1 mouse cellular context compared by ENCODE assay signal in the genomic region with DNA sequence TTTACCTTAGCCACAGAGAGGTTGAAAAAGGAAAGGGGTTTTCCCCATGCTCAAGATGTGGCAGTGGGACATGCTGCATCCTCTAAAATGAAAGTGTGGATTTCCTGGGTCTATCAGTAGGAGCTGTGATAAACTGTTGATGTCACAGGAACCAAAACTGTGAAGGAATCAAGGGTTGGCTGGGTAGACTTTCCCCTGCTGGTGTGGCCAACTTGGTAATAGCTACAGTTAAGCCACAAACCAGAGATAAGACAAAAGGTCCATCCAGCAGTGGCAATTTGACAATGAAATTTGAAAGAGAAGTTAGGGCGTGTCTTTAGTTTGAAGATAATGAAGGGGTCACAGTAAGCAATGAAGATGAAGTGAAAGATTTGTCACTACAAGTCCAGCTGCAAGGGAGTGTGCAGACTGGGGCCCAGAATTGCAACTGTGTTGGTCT.
TF ChIP-seq lines count a peak whose summit lies in the region.

No protein-coding gene starts in this region.

TF ChIP-seq in MEL, 35 proteins besides CTCF, POLR2A, EP300 and RAD21 (continued from another document):
- TF ChIP-seq NRF1 (IDR thresholded peaks at IDR 0.05; ENCODE audit: insufficient read depth, low read depth, low read length, poor library complexity, severe bottlenecking) (no peak), CHD1 (IDR thresholded peaks at IDR 0.05; ENCODE audit: low read depth, low read length) (no peak), GATA1 (IDR thresholded peaks at IDR 0.05; ENCODE audit: low read depth, low read length) (peak; percentile 95), MAZ (IDR thresholded peaks at IDR 0.05; ENCODE audit: low read depth, low read length) (no peak), USF1 (IDR thresholded peaks at IDR 0.05; ENCODE audit: low read depth, low read length) (no peak), NELFE (IDR thresholded peaks at IDR 0.05; ENCODE audit: low read depth, low read length) (peak; percentile 60), HCFC1 (IDR thresholded peaks at IDR 0.05; ENCODE audit: low read depth, low read length) (peak; percentile 73), SMC3 (IDR thresholded peaks at IDR 0.05; ENCODE audit: low read depth, low read length) (no peak), E2F4 (IDR thresholded peaks at IDR 0.05; ENCODE audit: borderline replicate concordance, low read depth, low read length) (no peak), ELF1 (IDR thresholded peaks at IDR 0.05; ENCODE audit: low read depth, low read length) (0 out of 2 replicates have a peak, but pooled peaks have one; percentile 32), MEF2A (IDR thresholded peaks at IDR 0.05; ENCODE audit: extremely low read depth, insufficient replicate concordance, low read depth, low read length, poor library complexity, severe bottlenecking) (no peak), BHLHE40 (IDR thresholded peaks at IDR 0.05; ENCODE audit: borderline replicate concordance, low read depth, low read length) (no peak), JUND (IDR thresholded peaks at IDR 0.05; ENCODE audit: low read depth, low read length) (no peak), SIN3A (IDR thresholded peaks at IDR 0.05; ENCODE audit: low read length) (peak; percentile 91)
